Mouse (Mus musculus): Measurements from ENCODE around the gene Tmem168. TPM values are rescaled to one million over a fixed set of nuclear protein-coding genes. Genes with fewer than 3 reads are reported as not detected.
A peak's percentile ranks its signal among the peaks of the same experiment; 100 is the strongest.

Gene Tmem168
- 36.9 and 40.5 TPM in 2 replicates for polyA plus RNA-seq (2014; fragmentation: Nextera tagmentation; extraction: Ambion mirVana)

DNA sequence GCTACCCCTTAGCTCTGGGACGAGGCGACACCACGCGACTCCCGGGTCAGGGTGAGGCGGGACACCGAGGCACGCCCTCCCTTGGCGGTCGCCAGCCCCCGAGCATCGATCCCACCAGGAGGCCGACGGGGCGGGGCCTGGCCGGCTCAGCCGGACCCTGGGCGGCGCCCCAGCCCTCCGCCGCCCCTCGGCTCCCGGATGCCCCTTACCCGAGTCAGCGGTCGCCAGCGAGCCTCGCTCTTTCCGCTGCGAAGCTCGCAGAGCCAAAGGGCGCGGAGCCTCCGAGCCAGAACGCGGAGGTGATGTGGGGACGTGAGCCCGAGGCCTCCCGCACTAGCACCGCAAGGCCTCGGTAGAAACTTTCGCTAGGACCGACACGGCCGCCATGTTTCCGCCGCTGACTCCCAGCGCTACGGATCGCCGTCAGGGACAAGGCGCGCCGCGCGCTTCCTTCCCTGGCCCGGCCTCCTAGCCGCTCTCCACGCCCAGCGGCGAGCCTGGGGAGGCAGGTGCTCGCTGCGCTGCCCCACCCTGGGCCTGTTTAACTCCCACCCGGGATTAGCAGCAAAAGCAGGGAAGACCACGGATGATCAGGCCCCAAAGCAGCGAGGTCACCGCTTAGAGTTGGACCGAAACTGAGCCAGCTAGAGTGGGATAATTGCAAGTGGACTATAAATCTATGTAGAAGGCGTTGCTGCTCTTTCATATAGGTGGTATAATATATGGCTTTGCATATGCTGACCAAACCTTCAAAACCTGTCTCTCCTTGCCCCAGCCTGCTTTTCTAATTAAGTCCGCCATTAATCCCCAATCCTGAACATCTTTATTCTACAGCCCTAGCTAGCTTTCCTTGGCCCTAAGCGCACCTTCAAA lies at the start of gene Tmem168:
Gene Tmem168 (minus strand): TSS at position 480 of the 873 bp plus-strand sequence.
- peak within 1 kb of the TSS; percentile 74 for H3K4me2 ChIP-seq (ENCODE audit: low read length)

DNA sequence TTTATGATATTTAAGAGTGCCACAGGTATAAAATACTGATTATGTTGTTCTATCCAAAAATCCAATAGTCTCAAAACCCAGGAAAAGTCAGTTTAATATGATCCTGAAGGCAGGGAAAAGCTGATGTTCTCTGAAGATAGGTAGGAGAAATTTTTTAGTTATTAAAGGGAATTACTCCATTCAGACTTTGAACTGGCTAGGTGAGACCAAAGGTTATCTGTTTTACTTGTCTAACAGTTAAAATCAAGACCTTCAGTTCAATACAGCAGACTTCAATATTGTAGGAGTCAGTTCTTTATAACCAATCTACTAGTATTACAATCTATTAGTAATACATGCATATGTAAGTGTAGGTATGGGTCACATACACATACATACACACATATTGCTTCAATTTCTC lies 46.2 kb upstream of the Tmem168 start:
- Histone ChIP-seq H3K4me3 (ENCODE audit: low read depth, low read length) (no peak overlapping the region), H3K27ac (ENCODE audit: low read depth) (no peak overlapping the region), H3K9ac (ENCODE audit: low read length) (no peak overlapping the region), H3K36me3 (ENCODE audit: control insufficient read depth, insufficient read depth, low read length) (peaks cover 24% of the 10 kb centered on the region), H3K9me3 (ENCODE audit: control insufficient read depth, low read length) (no peaks in the 10 kb centered on the region), H3K4me1 (replicated peaks; ENCODE audit: control insufficient read depth, insufficient read depth, low read length) (no peaks in the 10 kb centered on the region), H3K4me2 (ENCODE audit: low read length) (no peak overlapping the region), H3K27me3 (replicated peaks; ENCODE audit: control insufficient read depth, insufficient read depth, low read length) (no peaks in the 10 kb centered on the region)
- DNase-seq (ENCODE audit: low spot score) (no peak), ATAC-seq (replicated peaks; ENCODE audit: low FRiP score, low TSS enrichment, low read depth) (no peak)

More for the DNA sequence above, at the start of gene Tmem168:
- peak within 1 kb of the TSS; percentile 91 for H3K9ac ChIP-seq (ENCODE audit: low read length)
- peak within 1 kb of the TSS; percentile 78 for H3K4me3 ChIP-seq (ENCODE audit: low read depth, low read length)
- peaks cover 3% of the 10 kb centered on the region; the same call in 1 of the 2 replicates for H3K4me1 ChIP-seq (replicated peaks; ENCODE audit: control insufficient read depth, insufficient read depth, low read length)
- H3K9me3 ChIP-seq (ENCODE audit: control insufficient read depth, low read length) = no peaks in the 10 kb centered on the region
- H3K27ac ChIP-seq (ENCODE audit: low read depth) = peak within 1 kb of the TSS; percentile 97
- WGBS = 2% methylated on average over 69 of the region's 71 CpGs
- no peaks in the 10 kb centered on the region for H3K27me3 ChIP-seq (replicated peaks; ENCODE audit: control insufficient read depth, insufficient read depth, low read length)
- H3K36me3 ChIP-seq (ENCODE audit: control insufficient read depth, insufficient read depth, low read length) = peaks cover 4% of the 10 kb centered on the region
- DNase-seq (ENCODE audit: low spot score) = peak; percentile 98
- ATAC-seq (replicated peaks; ENCODE audit: low FRiP score, low TSS enrichment, low read depth) = peak; percentile 98

DNA sequence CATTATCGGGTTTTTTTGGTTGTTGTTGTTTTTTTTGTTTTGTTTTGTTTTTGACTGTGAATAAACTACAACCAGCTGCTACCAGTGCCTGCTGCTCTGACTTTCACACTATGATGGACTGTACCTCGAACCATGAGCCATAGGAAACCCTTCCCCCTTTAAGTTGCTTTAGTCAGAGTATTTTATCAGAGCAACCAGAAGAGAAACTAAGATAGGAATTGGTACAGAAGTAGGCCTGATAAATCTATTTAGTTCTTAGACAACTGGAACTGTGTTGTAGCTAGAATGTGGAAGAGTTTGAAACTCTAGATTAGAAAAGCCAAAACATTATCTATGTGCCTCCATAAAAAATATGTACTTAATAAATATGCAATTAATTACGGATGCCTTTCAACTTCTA lies 44.4 kb upstream of the Tmem168 start:
- WGBS = 96% methylated on average over 3 of the region's 3 CpGs
- Histone ChIP-seq H3K9ac (ENCODE audit: low read length) (no peak overlapping the region), H3K27ac (ENCODE audit: low read depth) (no peak overlapping the region), H3K4me1 (replicated peaks; ENCODE audit: control insufficient read depth, insufficient read depth, low read length) (no peaks in the 10 kb centered on the region), H3K27me3 (replicated peaks; ENCODE audit: control insufficient read depth, insufficient read depth, low read length) (no peaks in the 10 kb centered on the region), H3K9me3 (ENCODE audit: control insufficient read depth, low read length) (no peaks in the 10 kb centered on the region), H3K36me3 (ENCODE audit: control insufficient read depth, insufficient read depth, low read length) (peaks cover 14% of the 10 kb centered on the region), H3K4me2 (ENCODE audit: low read length) (no peak overlapping the region), H3K4me3 (ENCODE audit: low read depth, low read length) (no peak overlapping the region)
- no peak for ATAC-seq (replicated peaks; ENCODE audit: low FRiP score, low TSS enrichment, low read depth)
- no peak for DNase-seq (ENCODE audit: low spot score)

GRCm38 (mm10) chr6:13650854-13651253 lies 43.0 kb upstream of the Tmem168 start:
- no peak for DNase-seq (ENCODE audit: low spot score)
- Histone ChIP-seq H3K9ac (ENCODE audit: low read length) (no peak overlapping the region), H3K4me1 (replicated peaks; ENCODE audit: control insufficient read depth, insufficient read depth, low read length) (no peaks in the 10 kb centered on the region), H3K27me3 (replicated peaks; ENCODE audit: control insufficient read depth, insufficient read depth, low read length) (no peaks in the 10 kb centered on the region), H3K4me3 (ENCODE audit: low read depth, low read length) (no peak overlapping the region), H3K36me3 (ENCODE audit: control insufficient read depth, insufficient read depth, low read length) (peaks cover 14% of the 10 kb centered on the region), H3K27ac (ENCODE audit: low read depth) (no peak overlapping the region), H3K9me3 (ENCODE audit: control insufficient read depth, low read length) (no peaks in the 10 kb centered on the region), H3K4me2 (ENCODE audit: low read length) (no peak overlapping the region)
- ATAC-seq (replicated peaks; ENCODE audit: low FRiP score, low TSS enrichment, low read depth) = no peak
- WGBS = 97% methylated on average over 3 of the region's 3 CpGs

GRCm38 (mm10) chr6:13648305-13648704 lies 40.4 kb upstream of the Tmem168 start:
- H3K9ac ChIP-seq (ENCODE audit: low read length) = no peak overlapping the region
- DNase-seq (ENCODE audit: low spot score) (no peak), ATAC-seq (replicated peaks; ENCODE audit: low FRiP score, low TSS enrichment, low read depth) (no peak)
- peaks cover 14% of the 10 kb centered on the region for H3K36me3 ChIP-seq (ENCODE audit: control insufficient read depth, insufficient read depth, low read length)
- H3K4me1 ChIP-seq (replicated peaks; ENCODE audit: control insufficient read depth, insufficient read depth, low read length) = no peaks in the 10 kb centered on the region
- H3K4me3 ChIP-seq (ENCODE audit: low read depth, low read length) = no peak overlapping the region
- no peaks in the 10 kb centered on the region for H3K9me3 ChIP-seq (ENCODE audit: control insufficient read depth, low read length)
- H3K27me3 ChIP-seq (replicated peaks; ENCODE audit: control insufficient read depth, insufficient read depth, low read length) = no peaks in the 10 kb centered on the region
- no peak overlapping the region for H3K27ac ChIP-seq (ENCODE audit: low read depth)
- no peak overlapping the region for H3K4me2 ChIP-seq (ENCODE audit: low read length)

GRCm38 (mm10) chr6:13636582-13636989 lies 28.7 kb upstream of the Tmem168 start:
- Histone ChIP-seq H3K27me3 (replicated peaks; ENCODE audit: control insufficient read depth, insufficient read depth, low read length) (no peaks in the 10 kb centered on the region), H3K27ac (ENCODE audit: low read depth) (no peak overlapping the region), H3K9me3 (ENCODE audit: control insufficient read depth, low read length) (no peaks in the 10 kb centered on the region), H3K4me1 (replicated peaks; ENCODE audit: control insufficient read depth, insufficient read depth, low read length) (no peaks in the 10 kb centered on the region; the same call in 1 of the 2 replicates), H3K9ac (ENCODE audit: low read length) (no peak overlapping the region), H3K4me2 (ENCODE audit: low read length) (no peak overlapping the region), H3K36me3 (ENCODE audit: control insufficient read depth, insufficient read depth, low read length) (peaks cover 14% of the 10 kb centered on the region), H3K4me3 (ENCODE audit: low read depth, low read length) (no peak overlapping the region)
- peak; percentile 74 for ATAC-seq (replicated peaks; ENCODE audit: low FRiP score, low TSS enrichment, low read depth)
- WGBS = 49% methylated on average over 3 of the region's 3 CpGs
- DNase-seq (ENCODE audit: low spot score) = no peak

DNA sequence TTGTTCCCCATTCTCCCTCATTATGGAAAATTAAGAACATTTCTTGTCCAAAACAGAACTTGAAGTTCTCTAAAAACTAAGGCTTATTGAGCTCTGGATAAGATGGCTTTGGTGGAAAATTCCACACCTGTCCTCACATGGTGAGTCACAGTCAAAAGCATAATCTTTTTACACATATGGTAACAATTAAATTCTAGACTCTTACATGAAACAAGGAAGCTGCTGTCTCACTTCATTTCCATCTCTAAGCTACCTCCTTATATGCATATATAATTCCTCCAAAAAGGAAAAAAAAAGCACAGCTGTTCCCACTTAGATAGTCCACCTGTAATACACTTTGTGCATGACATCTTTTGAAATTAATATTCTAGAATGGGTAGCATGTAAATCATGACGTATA lies 24.7 kb upstream of the Tmem168 start:
- H3K4me2 ChIP-seq (ENCODE audit: low read length) = no peak overlapping the region
- H3K27me3 ChIP-seq (replicated peaks; ENCODE audit: control insufficient read depth, insufficient read depth, low read length) = no peaks in the 10 kb centered on the region
- H3K9ac ChIP-seq (ENCODE audit: low read length) = no peak overlapping the region
- DNase-seq (ENCODE audit: low spot score) (no peak), ATAC-seq (replicated peaks; ENCODE audit: low FRiP score, low TSS enrichment, low read depth) (no peak)
- H3K4me1 ChIP-seq (replicated peaks; ENCODE audit: control insufficient read depth, insufficient read depth, low read length) = no peaks in the 10 kb centered on the region; the same call in 1 of the 2 replicates
- H3K27ac ChIP-seq (ENCODE audit: low read depth) = no peak overlapping the region
- H3K9me3 ChIP-seq (ENCODE audit: control insufficient read depth, low read length) = no peaks in the 10 kb centered on the region
- WGBS = 84% methylated on average over 1 of the region's 1 CpGs
- peaks cover 15% of the 10 kb centered on the region for H3K36me3 ChIP-seq (ENCODE audit: control insufficient read depth, insufficient read depth, low read length)
- no peak overlapping the region for H3K4me3 ChIP-seq (ENCODE audit: low read depth, low read length)

- no peak overlapping the region for H3K27ac ChIP-seq (ENCODE audit: low read depth)
- no peak overlapping the region for H3K4me3 ChIP-seq (ENCODE audit: low read depth, low read length)
- H3K9ac ChIP-seq (ENCODE audit: low read length) = no peak overlapping the region
- H3K4me1 ChIP-seq (replicated peaks; ENCODE audit: control insufficient read depth, insufficient read depth, low read length) = no peaks in the 10 kb centered on the region
- 78% methylated on average over 2 of the region's 2 CpGs for WGBS
- no peak for ATAC-seq (replicated peaks; ENCODE audit: low FRiP score, low TSS enrichment, low read depth)
- H3K9me3 ChIP-seq (ENCODE audit: control insufficient read depth, low read length) = no peaks in the 10 kb centered on the region
- H3K4me2 ChIP-seq (ENCODE audit: low read length) = no peak overlapping the region
- DNase-seq (ENCODE audit: low spot score) = no peak
- peaks cover 15% of the 10 kb centered on the region for H3K36me3 ChIP-seq (ENCODE audit: control insufficient read depth, insufficient read depth, low read length)
- H3K27me3 ChIP-seq (replicated peaks; ENCODE audit: control insufficient read depth, insufficient read depth, low read length) = no peaks in the 10 kb centered on the region
Measured at GRCm38 (mm10) chr6:13630607-13631006, 22.7 kb upstream of the Tmem168 start.

DNA sequence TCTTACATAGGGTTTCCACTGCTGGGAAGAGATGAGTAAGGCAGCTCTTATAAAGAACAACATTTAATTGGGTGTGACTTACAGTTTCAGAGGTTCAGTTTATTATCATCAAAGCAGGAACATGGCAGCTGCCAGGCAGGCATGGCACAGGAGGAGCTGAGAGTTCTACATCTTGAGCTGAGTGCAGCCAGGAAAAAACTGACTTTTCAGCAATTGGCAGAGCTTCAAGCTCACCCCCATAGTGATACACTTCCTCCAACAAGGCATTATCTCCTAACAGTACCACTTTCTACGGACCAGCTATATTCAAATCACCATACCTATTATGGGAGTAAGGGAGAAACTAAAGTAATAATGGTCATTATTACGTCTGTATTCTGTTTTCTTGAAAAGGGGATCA lies 11.7 kb upstream of the Tmem168 start:
- Histone ChIP-seq H3K9ac (ENCODE audit: low read length) (no peak overlapping the region), H3K27ac (ENCODE audit: low read depth) (no peak overlapping the region), H3K36me3 (ENCODE audit: control insufficient read depth, insufficient read depth, low read length) (0 out of 2 replicates have a peak, but pooled peaks cover under 1% of the 10 kb centered on the region), H3K4me1 (replicated peaks; ENCODE audit: control insufficient read depth, insufficient read depth, low read length) (no peaks in the 10 kb centered on the region), H3K27me3 (replicated peaks; ENCODE audit: control insufficient read depth, insufficient read depth, low read length) (no peaks in the 10 kb centered on the region), H3K4me3 (ENCODE audit: low read depth, low read length) (no peak overlapping the region), H3K9me3 (ENCODE audit: control insufficient read depth, low read length) (no peaks in the 10 kb centered on the region), H3K4me2 (ENCODE audit: low read length) (no peak overlapping the region)
- DNase-seq (ENCODE audit: low spot score) (no peak), ATAC-seq (replicated peaks; ENCODE audit: low FRiP score, low TSS enrichment, low read depth) (no peak)
- 82% methylated on average over 2 of the region's 2 CpGs for WGBS
